In the genomic region with DNA sequence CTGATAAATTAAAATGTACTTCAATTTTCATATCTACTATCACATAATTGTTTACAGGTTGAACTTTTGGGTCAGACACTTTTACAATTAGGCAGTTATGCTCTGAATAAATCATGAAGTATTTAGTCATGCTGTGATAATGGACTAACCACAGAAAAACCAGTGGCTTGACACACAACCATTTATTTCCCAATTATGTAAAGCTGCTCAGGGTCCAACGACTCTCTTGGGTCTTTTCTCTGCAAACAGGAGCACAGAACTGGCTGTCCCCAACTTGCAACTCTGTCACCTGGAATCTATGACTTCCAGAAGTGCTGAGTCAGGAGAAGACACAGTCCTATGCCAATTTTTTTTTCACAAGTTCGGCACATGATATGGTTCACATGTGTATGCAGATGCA, we compare ENCODE assay signal across 25 mouse cellular contexts.
DNase-seq lines count a peak whose midpoint lies in the region; ATAC-seq and TF ChIP-seq lines count a peak whose summit lies in the region.
"Had no signal": no experiment of that assay in that cellular context is flagged by ENCODE, and none has a peak within 500 bp of the region (broad histone marks: within the 10 kb centered on the region; RNA-seq: fewer than 3 reads in every experiment).

No protein-coding gene starts in this region.

- TF ChIP-seq CTCF in kidney, adult 2 months (conservative IDR thresholded peaks at IDR 0.05; ENCODE audit: insufficient read depth, insufficient read length, low read depth, low read length): no peak

- H3K27me3 ChIP-seq in kidney, adult 2 months (replicated peaks; ENCODE audit: control insufficient read depth, insufficient read depth, low read length): no peaks in the 10 kb centered on the region
- no peaks in the 10 kb centered on the region for H3K27me3 ChIP-seq in kidney, embryonic 15.5 days
- H3K27me3 ChIP-seq: embryonic facial prominence, embryonic 13.5 days; hindbrain, embryonic 12.5 days; hindbrain, embryonic 15.5 days had no signal

- H3K9me3 ChIP-seq in kidney, embryonic 15.5 days (replicated peaks): no peaks in the 10 kb centered on the region
- H3K9me3 ChIP-seq: embryonic facial prominence, embryonic 10.5 days; embryonic facial prominence, embryonic 13.5 days; forebrain, embryonic 12.5 days; forebrain, embryonic 15.5 days; hindbrain, embryonic 12.5 days; hindbrain, embryonic 15.5 days had no signal

- H3K27ac ChIP-seq in kidney, adult 2 months (ENCODE audit: insufficient read depth, low read depth, low read length): peak overlapping the region; percentile 26; the same call in 1 of the 2 replicates
- no peak overlapping the region for H3K27ac ChIP-seq in kidney, embryonic 15.5 days
- H3K27ac ChIP-seq: embryonic facial prominence, embryonic 10.5 days; embryonic facial prominence, embryonic 13.5 days; forebrain, embryonic 12.5 days; forebrain, embryonic 15.5 days; hindbrain, embryonic 12.5 days; hindbrain, embryonic 15.5 days had no signal

- H3K9ac ChIP-seq in kidney, embryonic 15.5 days: no peak overlapping the region
- H3K9ac ChIP-seq: embryonic facial prominence, embryonic 13.5 days; forebrain, embryonic 12.5 days; forebrain, embryonic 15.5 days; hindbrain, embryonic 12.5 days; hindbrain, embryonic 15.5 days had no signal

- no peak for ATAC-seq in kidney, embryonic 15.5 days (replicated peaks; ENCODE audit: low FRiP score)
- peak; percentile 72 for ATAC-seq in granulocyte monocyte progenitor cell, adult 5-6 weeks (replicated peaks; ENCODE audit: poor library complexity, severe bottlenecking)
- ATAC-seq: activated CD4-positive, CD25-positive, alpha-beta regulatory T cell, adult 4 months; forebrain, embryonic 15.5 days had no signal

- H3K4me1 ChIP-seq in kidney, adult 2 months (ENCODE audit: control insufficient read depth, insufficient read depth, low read length): no peaks in the 10 kb centered on the region; the same call in 1 of the 2 replicates
- no peaks in the 10 kb centered on the region for H3K4me1 ChIP-seq in kidney, embryonic 15.5 days
- H3K4me1 ChIP-seq: embryonic facial prominence, embryonic 13.5 days; forebrain, embryonic 15.5 days; hindbrain, embryonic 15.5 days had no signal

- no peak for TF ChIP-seq POLR2A in kidney, adult 2 months (IDR thresholded peaks at IDR 0.05; ENCODE audit: low read depth, low read length)

- no peak overlapping the region for H3K4me2 ChIP-seq in kidney, embryonic 15.5 days
- H3K4me2 ChIP-seq: embryonic facial prominence, embryonic 13.5 days; forebrain, embryonic 12.5 days; forebrain, embryonic 15.5 days; heart, embryonic 11.5 days; hindbrain, embryonic 12.5 days; hindbrain, embryonic 15.5 days had no signal

- WGBS in kidney, adult 2 months: 41% methylated on average over 2 of the region's 2 CpGs
- WGBS in kidney, embryonic 15.5 days: 45% methylated on average over 2 of the region's 2 CpGs

- no peak overlapping the region for H3K4me3 ChIP-seq in kidney, adult 2 months (ENCODE audit: insufficient read depth, low read depth, low read length)
- H3K4me3 ChIP-seq in kidney, embryonic 15.5 days (replicated peaks): no peak overlapping the region
- H3K4me3 ChIP-seq: embryonic facial prominence, embryonic 10.5 days; embryonic facial prominence, embryonic 13.5 days; erythroblast, embryonic 14.5 days; forebrain, embryonic 12.5 days; forebrain, embryonic 15.5 days; hindbrain, embryonic 12.5 days; hindbrain, embryonic 15.5 days had no signal

- no peaks in the 10 kb centered on the region for H3K36me3 ChIP-seq in kidney, adult 2 months (ENCODE audit: control insufficient read depth, insufficient read depth, low read length)
- H3K36me3 ChIP-seq in kidney, embryonic 15.5 days: no peaks in the 10 kb centered on the region
- H3K36me3 ChIP-seq: embryonic facial prominence, embryonic 10.5 days; embryonic facial prominence, embryonic 13.5 days; forebrain, embryonic 12.5 days; forebrain, embryonic 15.5 days; hindbrain, embryonic 12.5 days; hindbrain, embryonic 15.5 days had no signal

- no peak for DNase-seq in kidney, adult 2 months
- peak; percentile 38 for DNase-seq in Muller cell, postnatal 12 days (ENCODE audit: inconsistent ontology term)
- DNase-seq in layer of hippocampus, adult 8-10 months (ENCODE audit: low spot score in 2 of 2): no peak
- DNase-seq in embryo, embryonic 9.5 days (ENCODE audit: extremely low spot score): no peak
- DNase-seq in ovary, postnatal 36 days (ENCODE audit: low spot score): no peak
- DNase-seq: adrenal gland, adult 8-10 months; adrenal gland, postnatal 25 days; cerebellum, adult 11-12 months; cerebellum, adult 8-10 months; cerebellum, postnatal 10 days; cerebellum, postnatal 36 days; gastrocnemius, postnatal 10 days; gastrocnemius, postnatal 36 days; heart, adult 11 months had no signal
